Mouse (Mus musculus): ENCODE measurements around the gene Atg4b. TPM values are rescaled to one million over a fixed set of nuclear protein-coding genes. Genes with fewer than 3 reads are reported as not detected.

Gene Atg4b
- 10 to 100 TPM; 57.6 to 85.3 (median 63.8) TPM for polyA plus RNA-seq (2017; shearing (Covaris generic))

DNA sequence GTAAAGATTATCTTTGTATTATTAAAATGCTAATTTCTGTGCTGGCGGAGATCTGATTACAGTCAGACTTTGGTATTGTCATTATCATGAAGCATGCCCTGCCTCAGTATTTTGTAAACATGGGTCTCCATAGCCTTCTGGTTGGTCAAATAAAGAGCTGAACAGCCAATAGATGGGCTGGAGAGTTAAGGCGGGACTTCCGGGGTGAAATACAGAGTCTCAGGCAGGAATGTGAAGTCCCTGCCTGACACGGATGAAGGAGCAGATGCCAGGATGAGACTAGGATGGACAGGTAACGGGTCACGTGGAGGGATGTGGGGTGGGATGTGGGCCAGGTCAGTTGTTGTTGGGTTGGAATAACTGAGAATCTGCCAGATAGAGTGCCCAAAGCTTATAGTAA is at the start of gene Atg4b:
TSS of gene Atg4b (plus strand) at position 211 of the 400 bp plus-strand sequence.
- ATAC-seq = no peak

GRCm38 (mm10) chr1:93702106-93702505 is 49.2 kb upstream of the Atg4b start:
- no peak for ATAC-seq

DNA sequence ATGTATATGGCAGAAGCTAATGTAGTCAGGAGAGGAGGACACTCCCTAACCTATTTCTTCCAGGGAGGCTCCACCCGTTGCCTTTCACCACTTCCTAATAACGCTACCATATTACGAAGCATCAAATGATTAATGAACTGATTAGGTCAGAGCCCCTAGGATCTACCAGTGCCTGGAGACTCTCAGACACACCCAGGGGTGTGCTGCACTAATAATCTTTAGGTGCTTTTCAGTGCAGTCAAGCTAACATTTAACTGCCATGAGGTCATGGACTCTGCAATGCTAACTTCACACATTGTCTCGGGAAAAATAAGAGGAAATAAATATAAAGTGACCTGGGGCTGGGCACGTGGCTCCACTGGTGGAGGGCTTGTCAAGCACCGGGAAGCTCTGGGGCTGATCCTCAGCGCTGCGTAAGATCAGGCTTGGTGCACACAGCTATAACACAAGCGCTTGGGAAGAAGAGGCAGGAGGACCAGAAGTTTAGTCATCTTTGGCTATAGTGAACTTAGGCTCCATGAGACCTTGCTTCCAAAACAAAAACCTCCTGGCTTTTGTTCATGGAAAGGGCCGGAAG is 47.7 kb upstream of the Atg4b start:
- no peak for ATAC-seq

- ATAC-seq = no peak
Observed at GRCm38 (mm10) chr1:93704341-93704740, 47.0 kb upstream of the Atg4b start.

DNA sequence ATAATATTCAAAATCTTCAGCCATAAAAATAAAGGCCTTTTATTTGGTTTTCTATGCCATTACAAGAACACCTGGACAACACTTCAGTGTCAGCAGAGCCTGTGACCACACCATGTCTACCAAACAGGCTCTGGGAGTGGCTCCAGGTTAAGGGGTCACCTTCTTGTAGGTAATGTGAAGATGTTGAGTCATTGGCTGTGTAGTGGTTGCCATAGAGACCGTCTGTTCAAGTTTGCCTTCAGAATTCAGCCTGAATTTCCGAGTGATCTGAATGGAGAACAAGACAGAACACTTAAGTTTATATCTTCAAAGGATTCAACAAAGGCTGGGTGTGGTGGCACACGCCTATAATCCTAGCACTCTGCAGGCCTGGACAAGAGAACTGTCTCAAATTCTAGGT is 45.9 kb upstream of the Atg4b start:
- ATAC-seq = no peak

- no peak for ATAC-seq
Observed at GRCm38 (mm10) chr1:93716166-93716565, 35.1 kb upstream of the Atg4b start.

DNA sequence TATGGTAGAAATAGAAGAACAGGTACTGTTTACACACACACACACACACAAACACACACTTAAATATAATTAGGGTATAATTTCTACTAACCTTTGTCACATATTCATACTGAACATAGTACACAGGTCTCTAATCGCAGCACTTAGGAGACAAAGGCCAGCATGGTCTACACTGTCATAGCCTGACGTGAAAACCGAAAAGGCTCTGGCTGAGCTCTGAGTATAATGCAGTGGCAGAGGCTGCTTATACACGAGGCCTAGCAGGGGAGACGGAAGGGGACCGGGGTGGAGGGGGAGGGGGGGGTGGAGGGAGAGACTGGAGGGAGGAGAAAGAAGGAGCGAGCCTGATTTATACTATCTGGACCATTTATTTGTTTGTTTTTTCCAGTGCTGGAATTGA is 29.7 kb upstream of the Atg4b start:
- no peak for ATAC-seq

- no peak for ATAC-seq
Observed at GRCm38 (mm10) chr1:93724623-93725022, 26.7 kb upstream of the Atg4b start.

DNA sequence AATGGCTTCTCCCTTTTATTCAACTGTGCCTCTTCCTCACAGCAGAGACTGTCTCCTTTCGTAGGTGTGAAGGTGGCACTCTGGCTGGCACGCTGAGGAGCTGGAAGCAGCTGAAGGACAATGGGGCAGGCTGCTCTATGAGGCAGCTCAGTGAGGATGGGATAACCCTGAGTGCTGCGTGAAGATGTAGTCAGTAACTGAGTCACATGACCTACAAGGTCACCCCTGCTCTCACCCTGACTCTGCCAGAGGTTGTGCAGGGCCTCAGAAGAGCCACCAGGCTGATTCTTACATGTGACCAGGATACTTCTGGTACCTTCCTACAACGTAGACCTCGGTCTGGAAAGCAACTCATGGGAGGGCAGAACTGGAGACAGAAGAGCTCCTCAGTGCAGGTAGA is 25.6 kb upstream of the Atg4b start:
- ATAC-seq = no peak

GRCm38 (mm10) chr1:93726116-93726515 is 25.2 kb upstream of the Atg4b start:
- no peak for ATAC-seq

DNA sequence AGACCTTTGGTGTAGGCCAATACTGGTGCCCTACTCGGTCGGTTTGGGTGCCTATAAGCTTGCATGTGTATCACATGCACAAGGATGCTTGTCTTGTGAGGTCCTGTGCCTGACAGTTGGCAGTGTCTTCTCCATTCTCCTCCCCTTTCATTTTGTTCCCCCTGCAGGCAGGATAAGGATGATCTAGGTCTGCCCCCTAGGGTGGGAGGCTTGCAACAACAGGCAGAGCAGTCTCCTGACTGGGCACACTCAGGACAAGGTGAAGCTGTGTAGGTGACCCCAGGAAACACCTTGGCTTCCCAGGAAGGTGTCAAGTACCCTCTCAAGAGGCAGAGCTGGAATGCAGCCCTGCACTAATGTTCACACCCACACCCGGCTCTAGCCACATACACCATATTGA is 24.3 kb upstream of the Atg4b start:
- peak; percentile 50 for ATAC-seq

DNA sequence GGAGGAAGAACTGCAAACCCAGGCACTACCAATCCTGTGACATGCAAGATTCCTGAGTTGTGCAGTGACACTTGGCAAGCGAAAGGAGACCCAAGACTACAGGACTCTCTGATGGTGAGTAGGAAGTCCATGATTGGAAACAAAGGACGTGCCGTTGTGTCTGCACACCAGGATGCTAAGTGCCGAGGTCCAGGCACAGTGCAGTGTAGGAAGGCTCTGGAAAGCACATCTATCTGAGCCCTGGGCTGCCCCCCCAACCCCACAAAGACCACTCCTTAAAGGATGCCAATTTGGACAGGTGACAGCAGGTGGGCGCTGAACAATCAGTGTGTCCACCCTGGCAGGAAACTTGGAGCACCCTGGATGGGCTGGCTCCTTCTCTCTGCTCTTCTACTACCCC is 20.2 kb upstream of the Atg4b start:
- no peak for ATAC-seq

DNA sequence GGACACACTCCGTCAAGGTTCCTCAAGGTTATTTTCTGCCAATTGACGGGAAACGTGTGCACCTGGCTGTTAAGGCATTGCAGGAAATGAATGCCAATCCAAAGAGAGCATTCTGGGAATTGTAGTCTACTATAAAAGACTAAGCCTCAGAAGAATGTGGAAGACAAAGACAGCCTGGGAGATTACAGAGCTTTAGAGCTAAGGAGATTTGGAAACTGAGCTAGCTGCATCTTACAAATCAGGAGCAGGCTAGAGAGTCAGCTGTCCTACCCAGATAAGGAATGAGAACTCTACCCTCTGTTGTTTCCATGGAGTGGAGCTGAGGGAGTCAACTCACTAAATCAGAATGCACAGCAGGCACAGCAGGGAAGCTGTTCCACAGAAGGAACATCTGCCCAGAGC is 19.4 kb upstream of the Atg4b start:
- ATAC-seq = no peak

DNA sequence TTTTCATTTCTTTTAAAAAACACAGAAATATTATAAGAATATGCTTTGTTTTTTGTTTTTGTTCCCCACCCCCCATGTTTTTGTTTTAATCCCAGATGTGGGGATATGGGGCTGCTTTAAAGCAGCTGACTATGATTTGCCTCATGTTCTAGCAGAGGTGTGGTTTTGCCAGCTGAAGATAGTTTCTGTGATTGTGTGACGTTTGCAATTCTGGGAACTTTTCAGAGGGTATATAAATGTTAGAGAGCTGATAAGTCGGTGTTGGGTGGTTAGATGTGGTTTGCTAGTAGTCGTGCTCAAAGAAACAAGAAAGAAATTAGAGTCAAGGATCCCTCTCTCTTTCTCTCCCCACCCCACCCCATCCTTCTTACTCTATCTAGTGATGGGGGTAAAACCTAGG is 15.4 kb upstream of the Atg4b start:
- no peak for ATAC-seq

DNA sequence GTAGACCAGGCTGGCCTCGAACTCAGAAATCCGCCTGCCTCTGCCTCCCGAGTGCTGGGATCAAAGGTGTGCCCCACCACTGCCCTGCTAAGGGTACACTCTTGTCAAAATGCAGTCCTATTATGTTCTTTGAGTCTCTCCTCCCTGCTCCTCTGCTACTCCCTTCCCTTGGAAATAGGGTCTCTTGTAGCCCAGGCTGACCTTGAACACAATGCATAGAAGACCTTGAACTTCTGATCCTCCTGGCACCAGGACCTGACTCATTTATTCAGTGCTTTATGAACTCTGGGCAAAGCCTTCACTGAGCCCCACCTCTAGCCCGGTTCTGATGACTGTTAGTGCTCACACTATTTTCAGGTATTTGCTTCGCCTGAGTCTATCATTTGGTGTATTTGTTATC is 13.6 kb upstream of the Atg4b start:
- ATAC-seq = no peak

DNA sequence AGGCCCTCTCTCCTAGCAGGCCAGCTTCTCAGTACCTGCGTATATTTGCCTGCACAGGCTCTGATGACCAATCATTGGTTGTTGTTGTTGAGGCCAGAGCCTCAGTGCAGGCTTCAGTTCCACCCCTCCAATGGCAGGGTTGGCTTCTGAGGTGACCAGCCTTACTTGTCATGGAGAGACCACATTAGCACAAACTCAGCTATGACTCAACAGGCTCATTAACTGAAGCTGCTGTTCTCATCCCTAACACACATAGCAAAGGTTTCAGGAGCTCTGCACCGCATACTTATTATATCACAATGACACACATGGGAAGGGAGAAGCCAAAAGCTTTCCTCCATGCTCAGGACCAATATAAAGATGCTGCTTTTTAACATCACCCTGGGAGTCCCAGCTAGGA is 10.6 kb upstream of the Atg4b start:
- no peak for ATAC-seq

GRCm38 (mm10) chr1:93741987-93742386 is 9.3 kb upstream of the Atg4b start:
- ATAC-seq = no peak

- no peak for ATAC-seq
Observed at GRCm38 (mm10) chr1:93742910-93743309, 8.4 kb upstream of the Atg4b start.

GRCm38 (mm10) chr1:93746179-93746578 is 5.1 kb upstream of the Atg4b start:
- ATAC-seq = no peak

- no peak for ATAC-seq
Observed at GRCm38 (mm10) chr1:93748539-93748938, 2.8 kb upstream of the Atg4b start.

- peak; percentile 37 for ATAC-seq
Observed at GRCm38 (mm10) chr1:93753911-93754572, 2.7 kb downstream of the Atg4b start.

- peak; percentile 86 for ATAC-seq
Observed at GRCm38 (mm10) chr1:93754573-93755290, 3.4 kb downstream of the Atg4b start, which contains the start of gene Thap4. Thap4 (minus strand) TSS chr1:93754864.

DNA sequence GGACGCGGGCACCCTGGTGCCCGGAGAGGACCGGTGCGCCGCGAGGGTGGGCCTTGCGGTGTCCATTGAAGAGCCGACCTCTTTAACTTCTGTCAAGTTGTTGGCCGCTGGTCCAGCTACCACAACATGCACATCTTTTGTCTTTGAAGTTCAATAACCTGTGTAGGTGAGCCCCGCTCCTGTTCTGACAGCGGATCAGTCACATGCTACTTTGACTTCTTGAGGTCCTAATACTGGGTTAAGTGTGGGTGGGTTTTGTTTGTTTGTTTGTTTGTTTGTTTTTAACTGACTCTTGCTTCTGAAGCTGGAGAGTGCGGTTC is 4.0 kb downstream of the Atg4b start:
- peak; percentile 11 for ATAC-seq

DNA sequence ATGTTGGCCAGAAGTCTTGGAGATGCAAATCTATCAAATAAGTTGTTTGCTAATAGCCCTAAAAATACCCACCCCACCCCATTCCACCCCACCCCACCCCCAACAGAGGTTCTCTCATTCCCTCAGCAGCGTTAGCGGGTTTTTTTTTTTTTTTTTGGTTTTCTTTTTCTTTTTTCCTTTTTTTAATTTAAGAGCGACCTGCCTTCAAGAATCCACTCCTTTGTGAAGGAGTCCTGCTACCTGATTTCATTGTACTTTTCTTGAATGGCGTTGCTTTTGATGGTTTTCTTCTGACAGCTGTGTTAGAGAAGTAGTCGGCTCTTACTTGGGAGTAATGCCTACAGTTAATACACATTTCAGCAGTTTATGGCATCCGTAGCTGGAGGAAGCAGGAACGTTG is 4.3 kb downstream of the Atg4b start:
- ATAC-seq = no peak

Data from inflammation-experienced regulatory T-cells, adult 6 months (primary cell).